Mouse (Mus musculus) stomach, postnatal 0 days (tissue): ENCODE measurements at regions not wholly inside any gene's neighbourhood (a gene's known extent, or its start where the extent isn't known, plus 50 kb on each side); places are given as distances from the start of the nearest gene placed in this dataset.

Experiments used
- CTCF ChIP-seq: IDR thresholded peaks from 2 replicates; pipeline ENCODE4 v1.5.1; 2016; ENCODE audit warnings: antibody characterized with exemption, low read depth, mild to moderate bottlenecking, moderate library complexity
- EP300 ChIP-seq: optimal IDR thresholded peaks from 2 replicates; pipeline ENCODE3; 2016; ENCODE audit warnings: antibody characterized with exemption

DNA sequence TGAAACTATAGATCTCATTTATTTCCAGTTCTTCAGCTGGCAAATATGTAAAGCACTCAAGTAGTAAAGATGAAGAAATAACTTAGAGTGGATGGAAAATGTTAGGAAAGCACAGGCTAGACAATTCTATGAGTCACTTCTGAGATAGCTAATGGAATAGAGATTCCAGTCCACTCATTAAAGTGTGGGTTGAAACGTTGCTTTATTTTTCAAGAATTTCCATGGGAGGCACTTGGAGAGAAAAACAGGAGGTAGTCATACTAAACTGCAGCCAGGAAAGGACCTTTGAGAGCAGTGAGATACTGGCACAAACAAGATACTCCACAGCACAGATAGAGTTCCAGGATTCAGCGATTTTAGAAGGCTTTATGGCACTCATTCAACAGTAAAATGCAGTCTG lies 123.7 kb upstream of the Col5a2 start:
- TF ChIP-seq CTCF = no peak
- TF ChIP-seq EP300 = no peak
